Comparison of ENCODE assay signal across 9 mouse cellular contexts in the genomic region with DNA sequence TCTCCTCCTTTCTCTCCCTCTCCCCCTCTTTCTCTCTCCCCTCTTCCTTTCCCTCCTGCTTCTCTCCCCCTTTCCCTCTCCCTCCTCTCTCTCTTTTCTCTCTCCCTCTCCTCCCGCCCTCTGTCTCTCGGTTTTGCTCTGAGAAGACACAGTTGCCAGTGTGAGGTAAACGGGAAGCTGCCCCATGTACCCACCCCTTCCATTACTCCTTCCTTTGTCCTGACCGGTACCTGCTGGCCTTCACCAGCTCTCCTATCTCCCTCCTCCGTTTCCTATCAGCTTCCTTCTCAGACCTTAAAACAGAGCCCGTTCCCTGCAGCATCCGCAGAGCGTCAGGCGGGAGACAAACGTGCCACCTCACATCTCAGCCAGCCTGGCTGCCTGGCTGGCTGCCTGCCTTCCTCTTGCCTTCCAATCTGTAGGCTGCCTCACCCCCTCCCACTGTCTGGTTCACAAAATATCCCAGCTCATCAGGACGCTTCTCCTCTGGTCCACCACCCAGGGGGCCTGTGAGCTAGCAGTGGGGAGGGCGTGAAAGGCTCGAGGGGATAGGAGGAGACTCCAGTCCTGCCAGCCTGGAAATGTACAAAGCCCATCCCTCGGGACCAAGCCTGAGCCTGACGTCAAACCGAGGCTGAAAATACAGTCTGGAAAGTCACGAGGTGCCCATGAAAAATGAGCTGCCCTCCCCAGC. TPM values are rescaled to one million over a fixed set of nuclear protein-coding genes. Genes with fewer than 3 reads are reported as not detected.
DNase-seq lines count a peak whose midpoint lies in the region; ATAC-seq and TF ChIP-seq lines count a peak whose summit lies in the region.
"Had no signal": no experiment of that assay in that cellular context is flagged by ENCODE, and none has a peak within 500 bp of the region (broad histone marks: within the 10 kb centered on the region; RNA-seq: fewer than 3 reads in every experiment).

No protein-coding gene starts in this region.

- no peaks in the 10 kb centered on the region; the same call in 1 of the 2 replicates for H3K9me3 ChIP-seq in kidney, embryonic 15.5 days (replicated peaks)

- no peak overlapping the region for H3K27ac ChIP-seq in kidney, embryonic 15.5 days
- H3K27ac ChIP-seq in layer of hippocampus, adult 2 months = peak overlapping the region; percentile 87

- peaks cover 10% of the 10 kb centered on the region for H3K4me1 ChIP-seq in kidney, embryonic 15.5 days

- no peaks in the 10 kb centered on the region for H3K36me3 ChIP-seq in kidney, embryonic 15.5 days

- no peak overlapping the region for H3K9ac ChIP-seq in kidney, embryonic 15.5 days

- 4% methylated on average over 17 of the region's 17 CpGs for WGBS in kidney, embryonic 15.5 days

- H3K4me2 ChIP-seq in kidney, embryonic 15.5 days = peak overlapping the region; percentile 45

- ATAC-seq in kidney, embryonic 15.5 days (replicated peaks; ENCODE audit: low FRiP score) = no peak

- no peak for TF ChIP-seq CTCF in layer of hippocampus, adult 2 months (conservative IDR thresholded peaks at IDR 0.05)

- H3K4me3 ChIP-seq in kidney, embryonic 15.5 days (replicated peaks) = peak overlapping the region; percentile 13
- H3K4me3 ChIP-seq in layer of hippocampus, adult 2 months = peak overlapping the region; percentile 39
- H3K4me3 ChIP-seq: heart, adult 2 months had no signal

- no peak for DNase-seq in kidney, adult 8-10 months
- peak; percentile 72 to 73 for DNase-seq in cerebellum, postnatal 36 days
- DNase-seq in heart, adult 18-20 months = peak; percentile 19 to 23
- DNase-seq in layer of hippocampus, adult 2 months (ENCODE audit: low spot score in 2 of 2) = peak; percentile 72 to 76
- peak; percentile 18 for DNase-seq in lung, postnatal 14 days
- DNase-seq in skeletal muscle tissue, adult 2 months (ENCODE audit: low read depth, low spot score) = peak; percentile 11
- DNase-seq in ovary, postnatal 14 days (ENCODE audit: low spot score) = no peak

- H3K27me3 ChIP-seq in kidney, embryonic 15.5 days = peaks cover 92% of the 10 kb centered on the region

RNA-seq across cellular contexts. Expression of gene Ubl4b, which starts 17.9 kb away (rescaled TPM):
- not detected in 2 replicates for polyA plus RNA-seq in kidney, embryonic 15.5 days (2015; fragmentation: Nextera tagmentation; extraction: Ambion mirVana)
- not detected for total RNA-seq in heart, adult 18-20 months (2021)
- total RNA-seq in layer of hippocampus, adult 2 months (2021) = not detected
- total RNA-seq: heart, adult 2 months had no signal
- polyA plus RNA-seq: heart, adult 2 months had no signal

RNA-seq across cellular contexts. Expression of gene Slc6a17, which starts 19.1 kb away (rescaled TPM):
- 3.3 and 3.6 TPM in 2 replicates for polyA plus RNA-seq in kidney, embryonic 15.5 days (2015; fragmentation: Nextera tagmentation; extraction: Ambion mirVana)
- total RNA-seq in heart, adult 18-20 months (2021) = 1 to 10 TPM; 4.1 to 6.9 TPM
- 100 to 1,000 TPM; 276 to 290 TPM for total RNA-seq in layer of hippocampus, adult 2 months (2021)

RNA-seq across cellular contexts. Expression of gene Alx3, which starts 57.9 kb away (rescaled TPM):
- polyA plus RNA-seq in kidney, embryonic 15.5 days (2015; fragmentation: Nextera tagmentation; extraction: Ambion mirVana) = 0.10 and 0.19 TPM in 2 replicates
- not detected for total RNA-seq in heart, adult 18-20 months (2021)
- total RNA-seq in layer of hippocampus, adult 2 months (2021) = under 1 TPM; 0.56 to 0.84 TPM
- total RNA-seq: heart, adult 2 months had no signal
- polyA plus RNA-seq: heart, adult 2 months had no signal

Comparison
In these comparisons a context has a peak if more than half of its experiments do, and no peak if none do; other contexts are left out.
1. DNase-seq: peak in cerebellum, postnatal 36 days (2 of 2), heart, adult 18-20 months (2 of 2), layer of hippocampus, adult 2 months (2 of 2), lung, postnatal 14 days (single experiment) and skeletal muscle tissue, adult 2 months (single experiment); none in kidney, adult 8-10 months (0 of 2) and ovary, postnatal 14 days (single experiment).
2. RNA of gene Slc6a17, which starts 19.1 kb away (total RNA-seq): 276 to 290 TPM in layer of hippocampus, adult 2 months; 4.1 to 6.9 TPM in heart, adult 18-20 months; every median in the first group is over 10 times any median in the second.